Mouse (Mus musculus) midbrain, embryonic 16.5 days (tissue): ENCODE data around the gene Parp16. TPM values are rescaled to one million over a fixed set of nuclear protein-coding genes. Genes with fewer than 3 reads are reported as not detected.

Source experiments
- ATAC-seq: fragments of 200-750 bp; cut with Nextera tagmentation; 2 replicates; pipeline ENCODE4 v1.8.0; 2017; ENCODE audit warnings: moderate TSS enrichment
- H3K27ac ChIP-seq: fragments of 300-500 bp; sonication (generic); 2 replicates; pipeline ENCODE4 v1.5.1; 2014; ENCODE audit warnings: mild to moderate bottlenecking, low read length, mixed read lengths
- H3K27me3 ChIP-seq: fragments of 300-500 bp; sonication (generic); 2 replicates; pipeline ENCODE4 v1.6.1; 2014; ENCODE audit warnings: low read depth, low read length, mixed read lengths; ENCODE audit not compliant: control insufficient read depth, insufficient read depth
- H3K36me3 ChIP-seq: fragments of 300-500 bp; sonication (generic); 2 replicates; pipeline ENCODE4 v1.6.1; 2014; ENCODE audit warnings: mild to moderate bottlenecking, low read length, moderate library complexity, mixed read lengths; ENCODE audit not compliant: control insufficient read depth, insufficient read depth
- H3K4me1 ChIP-seq: fragments of 300-500 bp; sonication (generic); 2 replicates; pipeline ENCODE4 v1.6.1; 2014; ENCODE audit warnings: mild to moderate bottlenecking, low read length, mixed read lengths; ENCODE audit not compliant: control insufficient read depth, insufficient read depth
- H3K4me2 ChIP-seq: fragments of 300-500 bp; sonication (generic); 2 replicates; pipeline ENCODE4 v1.6.1; 2014; ENCODE audit warnings: mild to moderate bottlenecking, low read length, mixed read lengths
- H3K4me3 ChIP-seq: fragments of 300-500 bp; sonication (generic); 2 replicates; pipeline ENCODE4 v1.5.1; 2014; ENCODE audit warnings: low read depth, mild to moderate bottlenecking, low read length, moderate library complexity, mixed read lengths
- H3K9ac ChIP-seq: fragments of 300-500 bp; sonication (generic); 2 replicates; pipeline ENCODE4 v1.6.1; 2014; ENCODE audit warnings: low read depth, low read length, mixed read lengths
- H3K9me3 ChIP-seq: fragments of 300-500 bp; sonication (generic); replicated peaks from 2 replicates; pipeline ENCODE4 v1.6.1; 2014; ENCODE audit warnings: mild to moderate bottlenecking, low read length, mixed read lengths; ENCODE audit not compliant: control insufficient read depth, poor library complexity, severe bottlenecking
- WGBS: fragments of 180-500 bp; shearing (Covaris S2); extraction: QIAGEN DNeasy Blood & Tissue Kit; methylation state at CpG from one replicate; pipeline ENCODE4 v1.1.7; 2014; 5-methylcytosine and 5-hydroxymethylcytosine counted together
- polyA plus RNA-seq: library from polyadenylated mRNA; unstranded; fragments of >200 nt; fragmentation: Nextera tagmentation; extraction: Ambion mirVana; gene quantifications from 2 replicates; pipeline ENCODE4 v1.2.1, GENCODE M21; 2015

The Parp16 gene
- polyA plus RNA-seq, 1 experiment from 2014 or later = 8.5 TPM

DNA sequence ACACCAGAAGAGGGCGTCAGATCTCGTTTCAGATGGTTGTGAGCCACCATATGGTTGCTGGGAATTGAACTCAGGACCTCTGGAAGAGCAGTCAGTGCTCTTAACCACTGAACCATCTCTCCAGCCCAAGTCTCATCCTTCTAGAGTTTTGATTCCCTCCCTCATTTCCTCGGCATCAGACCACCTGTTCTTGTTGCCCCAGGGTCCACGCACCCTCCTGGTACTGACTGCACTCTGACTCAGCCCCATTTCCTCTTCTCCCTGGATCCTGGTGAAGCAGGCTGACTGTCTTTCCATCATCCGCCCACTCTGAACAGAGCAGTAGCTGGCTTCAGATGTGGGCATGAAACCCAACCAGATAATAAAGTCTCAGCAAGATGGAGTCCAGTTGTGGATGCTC, 46.8 kb downstream of the Parp16 start:
- Histone ChIP-seq H3K27me3 (no peaks in the 10 kb centered on the region), H3K27ac (no peak overlapping the region), H3K4me1 (no peaks in the 10 kb centered on the region), H3K9me3 (no peaks in the 10 kb centered on the region), H3K4me2 (no peak overlapping the region), H3K36me3 (0 out of 2 replicates have a peak, but pooled peaks cover 3% of the 10 kb centered on the region), H3K9ac (no peak overlapping the region), H3K4me3 (no peak overlapping the region)
- ATAC-seq = no peak
- 66% methylated on average over 5 of the region's 5 CpGs for WGBS

DNA sequence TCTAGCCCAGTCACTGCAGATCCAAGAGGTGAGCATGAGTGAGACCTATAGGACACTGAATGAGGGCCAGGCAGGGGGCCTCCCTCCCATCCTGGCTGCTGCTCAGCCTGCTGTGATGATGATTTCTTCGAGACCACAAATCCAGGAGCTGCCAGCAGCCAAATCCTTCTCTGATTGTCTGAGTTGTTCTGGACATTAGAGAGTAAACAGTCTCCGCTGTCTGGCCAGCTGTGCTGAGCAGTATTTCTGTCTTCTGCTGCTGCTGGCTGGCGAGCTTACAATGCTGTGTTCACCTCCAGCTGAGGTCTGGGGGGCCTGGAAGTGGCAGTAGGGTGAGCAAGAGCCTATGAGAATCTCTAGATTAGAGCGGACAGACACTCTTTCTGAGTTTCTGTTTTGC, 48.1 kb downstream of the Parp16 start:
- Histone ChIP-seq H3K36me3 (no peaks in the 10 kb centered on the region), H3K4me3 (no peak overlapping the region), H3K27ac (peak overlapping the region; percentile 17; the same call in 1 of the 2 replicates), H3K9me3 (no peaks in the 10 kb centered on the region), H3K4me1 (no peaks in the 10 kb centered on the region), H3K27me3 (no peaks in the 10 kb centered on the region), H3K4me2 (no peak overlapping the region), H3K9ac (no peak overlapping the region)
- ATAC-seq = no peak
- WGBS = 42% methylated on average over 4 of the region's 4 CpGs

- Histone ChIP-seq H3K36me3 (no peaks in the 10 kb centered on the region), H3K27ac (no peak overlapping the region), H3K4me1 (no peaks in the 10 kb centered on the region), H3K9me3 (no peaks in the 10 kb centered on the region), H3K9ac (no peak overlapping the region), H3K4me2 (no peak overlapping the region), H3K27me3 (no peaks in the 10 kb centered on the region), H3K4me3 (no peak overlapping the region)
- WGBS = 54% methylated on average over 9 of the region's 9 CpGs
- no peak for ATAC-seq
Observed at GRCm38 (mm10) chr9:65244036-65244806, 49.1 kb downstream of the Parp16 start.

DNA sequence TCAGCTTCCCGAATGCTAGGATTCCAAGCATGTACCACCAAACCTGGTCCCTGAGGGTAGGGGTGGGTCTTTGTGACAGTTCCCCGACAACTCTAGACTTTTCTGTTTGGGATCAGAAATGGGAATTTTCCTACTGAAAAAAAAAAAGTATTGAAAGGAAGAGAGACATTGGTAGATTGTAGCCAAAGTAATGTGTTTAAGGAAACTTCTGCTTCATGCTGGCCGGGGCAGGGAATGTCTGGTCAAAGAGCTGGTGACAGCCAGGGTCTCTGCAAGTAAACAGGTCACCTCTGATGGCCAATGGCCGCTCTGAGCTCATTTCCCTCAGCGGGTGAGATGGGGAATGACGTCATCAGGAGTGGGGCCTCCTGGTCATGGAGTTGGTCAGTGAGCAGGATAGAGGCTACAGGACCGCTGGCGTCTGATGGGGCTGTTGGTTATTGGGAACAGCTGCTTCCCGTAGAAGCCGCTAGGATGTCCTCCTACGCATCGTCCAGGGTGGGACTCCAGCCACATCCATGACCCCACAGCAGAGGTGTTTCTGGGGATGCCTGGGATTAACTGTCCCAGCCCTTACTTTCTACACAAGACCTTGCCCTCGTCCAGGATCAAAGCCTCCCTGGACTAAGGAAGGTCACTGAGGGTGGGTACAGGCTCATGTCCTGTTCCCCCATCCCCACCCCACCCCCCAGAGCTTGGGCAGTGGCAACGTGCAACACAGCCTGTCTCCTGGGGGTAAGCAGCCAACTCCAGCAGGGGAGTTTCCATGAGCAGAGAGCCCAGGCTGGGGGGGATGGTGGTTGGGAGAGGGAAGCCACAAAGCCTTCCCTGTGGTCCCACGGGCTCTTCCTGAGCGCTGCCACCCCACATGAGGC, 52.6 kb downstream of the Parp16 start:
- no peak overlapping the region for H3K4me3 ChIP-seq
- H3K27ac ChIP-seq = no peak overlapping the region
- WGBS = 78% methylated on average over 16 of the region's 16 CpGs
- H3K36me3 ChIP-seq = no peaks in the 10 kb centered on the region
- H3K9me3 ChIP-seq = no peaks in the 10 kb centered on the region
- no peak overlapping the region for H3K9ac ChIP-seq
- no peaks in the 10 kb centered on the region for H3K27me3 ChIP-seq
- H3K4me1 ChIP-seq = no peaks in the 10 kb centered on the region
- no peak overlapping the region for H3K4me2 ChIP-seq
- ATAC-seq = no peak

DNA sequence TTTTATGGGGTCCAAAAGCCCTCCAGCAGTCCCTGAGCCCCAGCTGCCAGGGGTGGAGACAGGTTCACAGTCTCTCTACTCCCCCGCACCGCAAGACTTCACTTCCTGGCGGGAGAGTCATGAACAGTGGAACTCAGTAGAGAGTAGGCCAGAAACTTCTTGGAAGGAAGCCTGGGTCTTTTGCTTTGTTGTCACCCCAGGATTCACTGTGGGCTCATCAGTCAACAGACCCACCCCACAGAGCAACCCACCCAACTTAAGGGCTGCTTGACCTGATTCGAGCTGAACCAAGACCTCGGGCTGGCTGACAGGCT, 53.2 kb downstream of the Parp16 start:
- Histone ChIP-seq H3K9ac (no peak overlapping the region), H3K4me1 (no peaks in the 10 kb centered on the region), H3K4me2 (no peak overlapping the region), H3K36me3 (no peaks in the 10 kb centered on the region), H3K9me3 (no peaks in the 10 kb centered on the region), H3K4me3 (no peak overlapping the region), H3K27me3 (no peaks in the 10 kb centered on the region), H3K27ac (no peak overlapping the region)
- 85% methylated on average over 5 of the region's 5 CpGs for WGBS
- ATAC-seq = no peak

DNA sequence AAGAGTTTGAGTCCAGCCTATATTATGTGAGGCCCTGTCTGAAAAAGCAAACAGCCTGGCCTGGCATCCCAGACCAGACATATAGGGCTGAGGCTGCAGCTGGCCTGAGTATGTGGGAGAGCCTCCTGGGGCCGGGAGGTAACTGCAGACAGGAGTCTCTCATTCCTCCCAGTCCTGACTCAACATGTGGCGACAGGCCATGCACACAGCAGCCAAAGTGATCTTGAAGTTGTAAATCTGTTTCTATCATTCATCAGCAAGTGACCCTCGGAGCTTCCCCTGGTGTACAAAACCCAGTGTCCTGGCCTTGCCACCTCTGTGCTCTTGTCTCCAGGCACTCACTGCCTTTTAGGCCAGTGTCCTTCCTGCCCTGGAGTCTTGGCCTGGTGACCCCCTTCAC, 56.9 kb downstream of the Parp16 start:
- ATAC-seq = no peak
- Histone ChIP-seq H3K27ac (no peak overlapping the region), H3K9me3 (no peaks in the 10 kb centered on the region), H3K4me3 (no peak overlapping the region), H3K4me2 (no peak overlapping the region), H3K9ac (no peak overlapping the region), H3K4me1 (no peaks in the 10 kb centered on the region), H3K36me3 (no peaks in the 10 kb centered on the region), H3K27me3 (no peaks in the 10 kb centered on the region)
- WGBS = 76% methylated on average over 3 of the region's 3 CpGs

GRCm38 (mm10) chr9:65255906-65256600, 60.9 kb downstream of the Parp16 start:
- WGBS = 74% methylated on average over 11 of the region's 11 CpGs
- Histone ChIP-seq H3K4me1 (no peaks in the 10 kb centered on the region), H3K36me3 (no peaks in the 10 kb centered on the region), H3K9me3 (no peaks in the 10 kb centered on the region), H3K4me3 (no peak overlapping the region), H3K9ac (no peak overlapping the region), H3K27ac (no peak overlapping the region), H3K27me3 (no peaks in the 10 kb centered on the region), H3K4me2 (no peak overlapping the region)
- no peak for ATAC-seq

- Histone ChIP-seq H3K9me3 (no peaks in the 10 kb centered on the region), H3K27ac (no peak overlapping the region), H3K4me3 (no peak overlapping the region), H3K4me1 (no peaks in the 10 kb centered on the region), H3K4me2 (no peak overlapping the region), H3K27me3 (no peaks in the 10 kb centered on the region), H3K36me3 (no peaks in the 10 kb centered on the region), H3K9ac (no peak overlapping the region)
- WGBS = 66% methylated on average over 9 of the region's 9 CpGs
- no peak for ATAC-seq
Observed at GRCm38 (mm10) chr9:65257218-65257910, 62.2 kb downstream of the Parp16 start.
